Mouse (Mus musculus) granulocyte monocyte progenitor cell, adult 5-6 weeks (primary cell): ENCODE measurements around the gene Tmem100. TPM values are rescaled to one million over a fixed set of nuclear protein-coding genes. Genes with fewer than 3 reads are reported as not detected.

Experiments
- ATAC-seq: replicated peaks from 2 replicates; pipeline ENCODE4 v1.8.0; 2016; ENCODE audit warnings: mild to moderate bottlenecking, moderate TSS enrichment, inconsistent platforms; ENCODE audit not compliant: poor library complexity, severe bottlenecking
- total RNA-seq, 2 experiments: library from RNA; stranded (forward) in 1 of 2; stranded (reverse) in 1 of 2; fragments of 200-712, 200-1000 nt in 1 of 2; fragments of >200 nt in 1 of 2; fragmentation: Nextera tagmentation in 1 of 2; gene quantifications; 2 replicates each; pipeline ENCODE4 v1.2.3; 2014 to 2017

The Tmem100 gene
- total RNA-seq, 2 experiments from 2014 or later = 0.46 TPM; not detected in 1

DNA sequence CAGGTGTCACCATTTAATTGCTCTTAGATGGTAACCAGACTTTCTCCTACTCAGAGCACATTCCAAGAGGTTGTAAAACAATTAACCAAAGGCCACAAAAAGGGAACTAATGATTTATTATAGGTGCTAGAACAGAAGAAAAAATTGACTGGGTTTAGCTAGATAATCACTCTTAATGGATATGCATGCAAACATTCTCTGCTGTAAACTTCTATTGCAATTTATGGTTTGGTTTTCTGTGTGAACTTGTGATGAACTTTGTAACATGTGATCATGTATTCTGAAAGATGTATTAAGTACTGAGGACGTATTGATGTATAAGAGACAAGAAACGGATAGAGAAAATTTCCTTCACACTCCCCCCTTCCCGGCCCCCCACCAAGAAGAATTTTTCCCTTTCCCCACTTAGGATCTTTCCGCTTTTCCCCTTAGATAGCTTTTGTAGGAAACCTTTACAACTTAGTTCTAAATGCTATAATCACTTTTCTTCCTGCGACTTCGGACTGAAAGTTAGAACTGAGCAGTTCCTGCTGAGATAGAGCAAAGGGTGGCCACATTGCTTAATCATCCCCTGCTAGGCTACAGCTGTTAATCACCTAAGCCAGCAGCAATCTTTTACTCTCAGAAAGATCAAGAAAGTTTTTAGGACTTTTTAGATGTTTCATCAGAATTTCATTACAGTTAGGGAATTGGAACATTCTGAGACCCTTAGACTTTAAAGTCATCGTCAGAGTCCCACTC lies 22.2 kb upstream of the Tmem100 start:
- no peak for ATAC-seq

DNA sequence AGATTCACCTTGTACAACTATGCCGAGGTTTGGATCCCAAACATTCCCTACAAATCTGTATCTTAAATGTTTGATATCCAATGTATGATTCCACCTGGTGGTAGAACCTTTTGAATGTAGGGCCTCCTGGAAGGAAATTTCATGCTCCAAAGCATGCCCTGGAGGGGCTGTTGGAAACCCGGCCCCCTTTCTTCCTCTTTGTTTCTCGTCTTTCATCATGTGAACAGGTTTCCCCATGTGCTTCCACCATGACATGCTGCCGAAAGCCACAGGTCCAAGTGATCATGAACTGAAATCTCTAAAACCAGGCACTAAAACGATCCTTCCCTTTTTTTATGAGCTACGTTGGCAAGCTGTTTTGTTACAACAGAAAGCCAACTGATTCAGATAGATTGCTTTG lies 16.5 kb upstream of the Tmem100 start:
- ATAC-seq = peak; percentile 69

DNA sequence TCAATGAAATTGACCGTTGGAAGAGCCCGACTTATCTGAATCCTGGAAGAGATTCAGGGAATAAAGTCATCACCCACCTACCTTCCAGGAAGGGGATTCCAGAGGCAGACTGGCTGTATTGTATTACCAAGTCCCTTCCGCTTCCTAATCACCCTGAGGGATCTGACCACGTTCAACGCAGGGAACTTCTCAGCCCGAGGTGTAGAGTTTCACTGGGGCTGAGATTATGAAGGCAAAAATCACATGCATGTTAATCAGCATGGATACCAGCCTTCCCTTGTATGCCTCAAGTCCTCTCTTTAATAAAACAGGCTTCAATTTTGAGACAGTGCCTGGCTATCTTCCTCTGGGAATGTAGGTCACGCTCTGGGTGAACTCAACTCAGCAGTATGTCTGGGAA lies 14.9 kb upstream of the Tmem100 start:
- no peak for ATAC-seq

DNA sequence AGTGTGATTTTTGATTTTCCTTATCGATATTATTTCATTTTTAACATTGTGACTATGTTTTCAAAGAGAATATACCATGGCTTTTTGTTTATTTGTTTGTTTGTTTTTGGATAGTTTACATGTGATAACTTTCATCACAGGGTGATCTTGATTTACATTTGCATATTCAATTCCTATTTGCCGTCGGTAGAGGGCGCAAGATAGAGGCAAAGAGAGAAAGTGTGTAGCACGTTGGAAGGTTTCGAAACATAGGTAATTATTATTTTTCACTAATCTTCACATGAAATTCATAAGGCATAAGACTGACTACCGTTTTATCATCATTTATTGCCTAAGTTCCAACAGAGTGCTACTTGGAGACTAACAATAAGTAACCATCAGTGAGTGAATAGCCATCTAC lies 11.0 kb upstream of the Tmem100 start:
- ATAC-seq = peak; percentile 86

DNA sequence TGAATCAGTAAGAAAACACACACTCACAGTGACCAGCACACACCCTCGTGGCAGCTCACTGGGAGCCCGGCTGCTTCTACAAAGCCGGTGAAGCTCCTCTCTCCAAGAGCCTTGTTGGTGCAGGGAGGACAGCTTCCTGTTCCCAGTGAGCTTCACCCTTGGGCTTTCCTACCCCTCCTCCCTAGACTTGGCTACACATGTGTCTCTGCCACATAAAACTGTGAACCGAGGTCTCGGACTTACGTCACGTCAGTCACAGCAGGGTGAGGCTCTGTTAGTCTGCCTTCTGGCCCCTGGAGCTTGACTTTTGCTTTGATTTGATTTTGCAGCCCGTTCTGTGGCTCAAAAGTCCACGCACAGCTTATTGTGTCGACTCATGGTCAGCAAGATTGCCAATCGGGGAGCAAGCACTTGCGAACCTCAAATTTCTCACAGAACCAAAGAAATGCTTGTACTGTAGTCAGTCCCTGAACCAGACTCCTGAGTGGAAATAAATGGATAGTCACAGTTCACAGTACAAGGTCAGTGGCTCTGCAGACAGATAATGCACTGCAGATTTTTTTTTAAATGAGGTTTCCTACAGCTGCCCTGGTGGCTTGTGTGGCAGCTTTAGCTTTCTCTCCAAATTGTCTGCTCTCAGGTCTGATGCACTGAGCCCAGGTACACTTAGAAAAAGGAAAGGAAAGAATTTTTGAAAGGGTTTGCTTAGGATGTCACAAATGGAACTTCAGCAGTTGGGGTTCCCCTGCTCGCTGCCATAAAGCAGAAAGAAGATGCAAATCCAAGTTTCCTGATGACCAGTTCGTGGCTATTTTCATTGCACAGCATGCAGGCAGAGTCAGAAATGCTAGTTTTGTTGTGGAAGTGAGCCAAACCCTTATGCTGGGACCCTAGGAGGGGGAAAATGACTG lies 4.0 kb upstream of the Tmem100 start:
- ATAC-seq = no peak

DNA sequence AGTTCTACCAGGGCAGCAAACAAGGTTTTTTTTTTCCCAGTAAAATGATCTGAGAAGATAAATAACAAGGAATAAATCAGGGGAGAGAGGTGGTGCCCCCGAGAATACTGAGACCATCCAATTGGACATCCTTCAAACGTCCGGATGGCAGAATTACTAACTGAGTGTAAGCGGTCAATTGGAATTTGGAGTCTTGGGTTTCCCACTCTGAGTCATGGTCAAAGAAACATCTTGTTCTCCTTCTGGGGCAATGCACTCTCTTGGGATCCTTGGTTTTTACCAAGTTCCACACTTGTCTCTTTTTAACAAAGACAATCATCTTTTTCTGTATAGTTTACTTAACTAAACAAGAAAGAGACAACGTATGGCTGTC lies 3.4 kb upstream of the Tmem100 start:
- ATAC-seq = no peak

DNA sequence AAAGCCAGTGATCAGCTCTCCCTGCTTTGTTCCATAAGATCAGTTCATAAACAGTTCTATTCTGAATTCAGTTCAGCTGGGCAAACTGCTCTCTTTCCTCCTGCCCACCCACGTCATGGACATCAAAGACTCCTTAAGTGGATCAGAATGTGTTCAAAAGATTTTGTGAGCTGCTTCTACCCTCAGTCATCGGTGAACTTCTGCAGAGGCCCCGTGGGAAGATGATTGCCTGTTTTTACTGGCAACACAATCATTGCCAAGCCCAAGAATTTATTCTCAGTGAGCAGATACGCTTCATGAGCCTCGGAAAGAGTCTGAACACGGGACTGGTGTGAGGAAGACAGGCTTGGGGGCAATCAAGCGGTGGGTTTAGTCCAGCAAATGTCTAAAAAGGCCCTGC lies 2.9 kb upstream of the Tmem100 start:
- no peak for ATAC-seq

DNA sequence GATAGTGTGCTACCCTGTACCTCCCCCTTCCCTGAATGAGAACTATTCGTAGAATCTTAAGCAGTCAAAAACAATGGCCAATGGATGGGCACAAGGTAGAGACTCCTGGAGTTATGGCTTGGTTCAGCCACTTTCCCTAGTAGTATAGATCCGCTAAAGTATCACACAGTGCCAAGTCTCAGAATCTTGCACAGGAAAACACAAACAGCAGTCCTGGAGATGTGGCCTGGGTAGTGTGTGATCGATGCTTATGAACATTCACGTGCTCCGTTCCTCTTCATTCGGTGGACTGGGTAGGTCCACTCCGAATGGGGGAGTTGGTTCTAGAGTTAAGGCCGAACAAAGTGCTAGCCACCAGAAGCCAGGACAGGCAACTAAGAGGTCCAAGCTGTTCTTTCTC lies 1.4 kb upstream of the Tmem100 start:
- ATAC-seq = no peak

DNA sequence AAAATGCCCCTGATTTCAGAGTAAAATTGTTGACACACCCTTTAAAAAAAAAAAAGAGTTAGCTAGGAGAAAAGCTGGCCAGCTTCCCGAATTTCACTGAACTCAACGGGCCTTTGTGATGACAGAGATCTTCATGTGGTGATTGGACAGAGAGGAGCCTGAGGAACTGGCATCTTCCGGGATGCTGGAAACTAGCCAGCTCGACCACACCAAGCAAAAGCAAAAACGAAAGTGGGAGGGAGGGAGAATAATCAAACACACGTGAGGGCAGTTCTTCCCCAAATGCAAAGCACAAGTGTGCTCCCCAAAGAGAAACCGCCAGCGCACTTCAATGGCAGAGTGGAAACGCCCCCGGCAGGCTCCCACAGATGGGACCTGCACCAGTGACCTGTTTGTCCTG lies 794 bp upstream of the Tmem100 start:
- ATAC-seq = peak; percentile 96

DNA sequence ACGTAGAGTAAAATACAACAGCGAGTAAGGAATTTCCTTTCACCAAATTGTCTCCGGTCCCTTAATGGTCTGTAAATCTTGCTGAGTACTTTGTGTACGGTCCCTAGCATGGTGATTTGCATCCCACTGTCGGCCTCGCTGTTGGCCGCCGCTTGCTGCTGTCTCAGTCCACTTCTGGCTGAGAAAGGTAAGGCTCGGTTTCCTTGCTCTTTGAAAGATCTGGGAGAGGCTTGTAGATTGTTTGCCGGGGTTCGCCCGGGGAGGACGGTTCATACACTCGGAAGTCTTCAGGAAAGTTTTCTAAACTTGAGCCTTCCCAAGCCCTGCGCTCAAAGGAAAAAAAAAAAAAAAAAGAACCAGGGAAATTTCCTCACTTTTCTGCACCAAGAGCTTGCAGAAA lies 409 bp downstream of the Tmem100 start:
- ATAC-seq = peak; percentile 37; the same call in 1 of the 2 replicates

DNA sequence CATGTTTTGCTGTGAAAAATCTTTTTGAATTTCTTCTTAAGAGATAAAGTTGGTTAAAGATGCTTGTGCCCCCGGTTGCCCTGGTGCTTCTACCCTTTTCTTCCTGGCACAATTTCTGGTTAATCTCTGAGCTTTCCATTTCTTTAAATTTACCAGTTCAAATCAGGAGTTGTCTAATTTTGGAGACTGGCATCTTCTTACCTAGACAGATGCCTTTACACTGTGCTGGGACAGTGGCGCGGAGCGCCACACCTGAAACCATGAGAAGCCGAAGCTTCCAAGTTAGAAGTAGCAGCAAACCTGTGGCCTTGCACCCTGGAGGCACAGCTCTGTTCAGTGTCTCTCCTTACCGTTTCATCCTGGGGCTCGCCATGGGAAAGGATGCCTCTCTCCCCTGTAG lies 928 bp downstream of the Tmem100 start:
- ATAC-seq = no peak

DNA sequence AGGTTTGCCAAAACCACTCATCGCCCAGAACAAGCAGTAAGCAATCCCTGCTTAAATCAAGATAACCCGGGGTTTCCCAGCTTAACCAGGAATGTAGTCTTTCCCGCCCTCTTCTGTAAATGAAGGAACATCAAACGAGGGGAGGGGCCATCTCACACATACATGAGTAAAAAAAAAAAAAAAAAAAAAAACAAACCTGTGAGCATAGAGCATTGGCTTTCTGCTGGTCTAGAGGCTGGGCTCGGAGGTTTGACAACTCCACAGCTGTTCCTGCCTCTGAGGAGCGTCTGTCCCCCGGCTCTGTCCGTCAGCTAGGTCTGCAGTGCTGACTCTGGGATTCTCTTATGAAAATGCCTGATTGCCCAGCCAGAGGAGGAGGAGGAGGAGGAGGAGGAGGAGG lies 2.7 kb downstream of the Tmem100 start:
- no peak for ATAC-seq

DNA sequence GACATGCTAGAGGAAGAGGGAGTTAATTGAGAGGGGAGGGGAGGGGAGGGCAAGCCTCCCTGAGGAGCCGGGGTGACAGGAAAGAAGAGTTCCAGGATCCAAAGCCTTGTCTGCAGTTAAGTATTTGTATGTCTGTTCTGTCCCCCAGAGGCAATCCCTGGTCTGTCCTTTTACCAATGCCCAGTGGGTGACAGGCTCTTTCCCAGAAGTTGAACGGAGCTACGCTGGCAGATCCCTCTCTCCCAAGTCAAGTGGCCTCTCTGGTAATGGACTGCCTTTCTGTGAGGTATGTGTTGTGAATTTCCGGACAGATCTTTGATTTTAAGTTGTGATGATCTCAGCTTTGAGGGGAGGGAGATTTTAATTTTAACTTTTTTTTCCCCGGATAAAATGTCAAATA lies 3.3 kb downstream of the Tmem100 start:
- ATAC-seq = no peak

DNA sequence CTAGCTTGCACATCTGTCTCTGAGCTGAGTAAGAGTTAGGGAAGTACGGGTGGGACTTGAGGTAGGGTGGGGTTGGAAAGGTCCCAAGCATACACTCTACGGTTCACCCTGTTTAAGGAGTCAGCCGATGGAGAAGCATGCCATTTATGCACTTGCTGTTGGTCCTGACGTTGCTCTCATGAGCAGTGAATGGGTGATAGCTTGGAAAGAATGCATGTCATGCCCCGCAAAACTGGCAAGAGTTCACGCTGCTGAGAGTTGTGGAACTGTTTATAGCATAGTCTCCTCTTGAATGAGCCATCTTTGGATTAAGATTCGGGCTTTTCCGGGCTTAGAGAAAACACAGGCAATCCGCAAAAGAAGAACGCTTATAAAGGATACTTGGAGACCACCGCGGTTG lies 4.5 kb downstream of the Tmem100 start:
- ATAC-seq = no peak

DNA sequence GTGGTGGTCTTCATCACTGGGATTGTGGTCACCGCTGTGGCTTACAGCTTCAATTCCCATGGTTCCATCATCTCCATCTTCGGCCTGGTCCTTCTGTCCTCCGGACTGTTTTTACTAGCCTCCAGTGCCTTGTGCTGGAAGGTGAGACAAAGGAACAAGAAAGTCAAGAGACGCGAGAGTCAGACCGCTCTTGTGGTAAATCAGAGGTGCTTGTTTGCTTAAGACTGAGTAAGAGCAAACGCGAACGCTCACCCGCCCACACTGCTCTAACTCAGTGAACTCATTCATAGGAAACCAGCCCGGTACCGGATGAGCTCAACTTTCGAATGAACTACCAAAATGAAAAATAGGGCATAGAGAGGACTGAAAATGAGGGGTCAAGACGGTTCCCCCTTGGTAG lies 5.4 kb downstream of the Tmem100 start:
- no peak for ATAC-seq

DNA sequence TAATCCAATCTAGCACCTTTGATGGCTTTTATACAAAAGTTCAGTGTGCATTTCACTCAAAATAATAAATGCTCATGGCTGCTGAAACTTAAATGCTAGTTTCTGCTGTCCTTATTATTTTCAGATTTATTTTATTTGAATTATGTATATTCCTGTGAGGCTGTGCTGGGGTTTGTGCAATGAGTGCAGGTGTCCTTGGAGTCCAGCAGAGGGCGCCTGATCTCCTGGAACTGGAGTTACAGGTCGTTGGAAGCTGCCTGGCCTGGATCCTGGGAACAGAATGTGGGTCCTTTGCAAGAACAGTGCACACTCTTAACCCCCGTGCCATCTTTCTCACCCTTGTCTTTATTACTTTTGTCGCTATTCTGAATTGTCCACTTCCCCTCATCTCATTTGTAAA lies 6.3 kb downstream of the Tmem100 start:
- ATAC-seq = peak; percentile 57; the same call in 1 of the 2 replicates

DNA sequence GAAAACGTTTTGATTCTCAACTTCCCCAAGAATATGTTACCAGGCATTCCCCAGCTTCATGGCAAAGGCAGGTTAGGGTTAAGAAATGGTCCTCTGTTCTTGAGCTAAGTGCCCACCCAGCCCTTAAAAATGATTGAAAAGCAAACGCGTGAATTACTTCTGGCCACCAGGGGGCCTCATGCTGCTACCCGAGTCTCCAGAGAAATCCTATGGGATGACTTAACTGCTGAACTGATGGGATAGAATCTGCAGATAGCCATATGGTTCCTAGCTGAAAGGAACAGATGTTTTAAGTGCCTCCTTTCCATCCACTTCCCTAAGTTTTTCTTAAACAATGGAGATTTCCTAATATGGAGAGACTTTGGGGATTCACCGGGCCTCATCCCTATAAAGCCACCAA lies 7.9 kb downstream of the Tmem100 start:
- peak; percentile 68 for ATAC-seq

DNA sequence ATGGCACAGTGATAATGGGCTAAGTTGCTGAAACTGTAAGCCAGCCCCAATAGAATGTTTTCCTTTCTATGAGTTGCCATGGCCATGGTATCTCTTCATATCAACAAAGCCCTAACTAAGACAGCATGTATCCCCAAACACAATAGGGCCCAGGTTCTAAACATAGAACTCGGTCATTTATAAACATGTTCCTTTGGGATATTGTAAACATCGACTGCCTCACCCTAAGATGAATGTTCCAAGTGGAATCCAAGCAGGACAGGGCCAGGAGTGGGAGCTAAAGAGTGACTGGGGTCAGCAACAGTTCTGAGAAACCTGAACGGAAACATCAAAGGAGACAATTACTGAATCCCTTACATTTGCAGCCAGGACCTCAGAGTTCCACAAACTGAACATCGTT lies 14.3 kb downstream of the Tmem100 start:
- ATAC-seq = no peak

DNA sequence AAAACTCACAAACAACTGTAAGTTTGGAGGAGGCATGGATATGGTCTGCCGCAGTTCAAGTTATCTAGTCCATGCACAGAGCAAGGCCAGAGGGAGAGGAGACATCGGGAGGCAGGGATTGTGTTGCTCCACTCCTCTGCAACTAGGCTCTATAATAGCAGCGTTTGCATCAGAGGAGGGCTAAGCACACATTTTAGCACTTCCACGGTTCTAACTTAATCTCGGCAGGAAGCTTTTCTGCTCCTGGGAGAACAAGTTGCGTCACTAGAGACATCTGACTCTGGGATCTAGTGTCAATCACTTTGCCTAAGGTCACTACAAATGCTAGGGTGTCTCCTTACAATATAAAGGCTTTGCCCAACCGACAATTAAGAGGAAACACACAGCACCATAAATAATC lies 16.1 kb downstream of the Tmem100 start:
- ATAC-seq = no peak

DNA sequence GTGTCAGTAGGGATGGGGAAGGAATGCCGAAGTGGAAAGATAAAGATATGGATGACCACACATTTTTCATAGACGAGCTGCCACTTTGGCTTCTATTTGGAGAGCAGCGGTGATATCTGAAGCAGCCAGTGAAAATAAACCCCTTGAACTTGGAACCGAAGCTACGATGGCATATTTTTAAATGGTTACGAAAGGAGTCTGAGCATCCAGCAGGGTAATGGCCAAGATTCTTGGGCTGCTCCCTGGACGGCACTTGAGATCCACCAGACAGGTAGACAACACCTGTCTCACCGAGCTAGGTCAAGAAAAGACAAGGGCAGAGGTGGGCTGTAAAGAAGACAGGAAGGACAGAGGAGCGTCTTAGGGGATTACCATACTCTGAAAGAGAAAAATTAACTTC lies 17.1 kb downstream of the Tmem100 start:
- ATAC-seq = no peak

DNA sequence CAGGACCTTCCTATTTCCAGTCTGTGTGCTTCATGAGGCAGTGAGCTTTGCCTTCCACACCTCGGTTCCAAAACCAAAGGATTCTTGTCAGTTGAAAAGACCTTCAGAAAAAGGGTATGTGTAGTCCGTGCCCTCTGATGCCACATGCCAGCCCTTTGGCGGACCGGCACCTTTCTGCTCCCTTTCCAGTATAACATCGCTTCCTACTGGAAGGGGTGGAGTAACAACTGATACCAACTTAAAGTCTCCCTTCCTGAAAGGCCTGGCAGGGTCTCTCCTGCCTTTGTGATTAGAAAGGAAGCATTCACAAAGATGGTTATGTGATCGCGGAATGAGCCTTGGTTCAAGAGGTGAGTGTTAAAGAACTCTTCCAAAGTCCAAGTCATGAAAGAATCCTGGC lies 19.9 kb downstream of the Tmem100 start:
- ATAC-seq = no peak

DNA sequence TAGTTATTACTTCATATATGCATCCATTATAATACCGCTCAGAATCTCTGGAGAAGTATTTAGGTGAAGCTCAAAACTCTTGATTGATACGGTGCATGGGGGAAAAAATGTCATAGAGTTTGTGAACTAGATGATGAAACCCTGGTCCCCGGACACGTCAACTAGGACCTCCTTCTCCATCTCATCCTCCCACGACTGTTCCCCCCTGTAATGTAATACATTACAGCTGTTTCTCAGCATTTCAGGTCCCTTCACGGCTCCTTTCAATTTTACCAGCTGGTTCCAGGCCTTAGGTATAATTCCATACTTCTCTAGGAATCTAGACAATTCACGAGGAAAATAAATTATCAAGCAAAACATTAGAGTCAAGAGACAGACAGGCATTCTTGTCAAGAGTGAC lies 22.6 kb downstream of the Tmem100 start:
- no peak for ATAC-seq
